Mouse (Mus musculus): ENCODE measurements around the gene Rhox3e. TPM values are rescaled to one million over a fixed set of nuclear protein-coding genes. Genes with fewer than 3 reads are reported as not detected.
"Not testable (repeated sequence)": the region's sequence is repeated elsewhere in the genome, so short reads cannot be mapped to it uniquely, and the experiment has no call there.

Gene Rhox3e
- not detected in 2 replicates for total RNA-seq (2015)
- not detected in 2 replicates for total RNA-seq (2017)

- ATAC-seq (ENCODE audit: poor library complexity, severe bottlenecking) = not testable (repeated sequence)
These were observed at the start of gene Rhox3e for GRCm38 (mm10) chrX:37541719-37542118. TSS of gene Rhox3e (plus strand) at chrX:37542019.

- ATAC-seq (ENCODE audit: poor library complexity, severe bottlenecking) = not testable (repeated sequence)
These were observed 27.8 kb upstream of the Rhox3e start, which contains the start of gene Rhox4d for GRCm38 (mm10) chrX:37514059-37514458. TSS of gene Rhox4d (plus strand) at chrX:37514359.

- ATAC-seq (ENCODE audit: poor library complexity, severe bottlenecking) = not testable (repeated sequence)
These were observed 11.7 kb upstream of the Rhox3e start, which contains the start of gene Rhox2e for GRCm38 (mm10) chrX:37530152-37530551. TSS of gene Rhox2e (plus strand) at chrX:37530452.

GRCm38 (mm10) chrX:37557112-37557511, 15.3 kb downstream of the Rhox3e start, which contains the start of gene Rhox4e:
TSS of gene Rhox4e (plus strand) at chrX:37557412.
- not testable (repeated sequence) for ATAC-seq (ENCODE audit: poor library complexity, severe bottlenecking)

- not testable (repeated sequence) for ATAC-seq (ENCODE audit: poor library complexity, severe bottlenecking)
These were observed 29.3 kb downstream of the Rhox3e start, which contains the start of gene Rhox2f for GRCm38 (mm10) chrX:37571105-37571504. TSS of gene Rhox2f (plus strand) at chrX:37571405.

- not testable (repeated sequence) for ATAC-seq (ENCODE audit: poor library complexity, severe bottlenecking)
These were observed 30.8 kb downstream of the Rhox3e start for GRCm38 (mm10) chrX:37572638-37573037.

- not testable (repeated sequence) for ATAC-seq (ENCODE audit: poor library complexity, severe bottlenecking)
These were observed 38.9 kb downstream of the Rhox3e start, which contains the start of gene Rhox3f for GRCm38 (mm10) chrX:37580692-37581091. TSS of gene Rhox3f (plus strand) at chrX:37580992.

Other genes starting within 250 kb of the Rhox3e start
- gene Rhox3a2, start 162.0 kb upstream of the Rhox3e start, total RNA-seq (2015) = not detected in 2 replicates
- gene Rhox3a2, start 162.0 kb upstream of the Rhox3e start, total RNA-seq (2017) = not detected in 2 replicates
- gene Rhox4a2, start 151.2 kb upstream of the Rhox3e start, total RNA-seq (2015) = not detected in 2 replicates
- gene Rhox4a2, start 151.2 kb upstream of the Rhox3e start, total RNA-seq (2017) = not detected in 2 replicates
- not detected in 2 replicates for gene Rhox2b, start 130.0 kb upstream of the Rhox3e start, total RNA-seq (2015)
- gene Rhox2b, start 130.0 kb upstream of the Rhox3e start, total RNA-seq (2017) = not detected in 2 replicates
- gene Rhox4b, start 109.5 kb upstream of the Rhox3e start, total RNA-seq (2015) = not detected in 2 replicates
- gene Rhox4b, start 109.5 kb upstream of the Rhox3e start, total RNA-seq (2017) = not detected in 2 replicates
- gene Rhox2c, start 88.3 kb upstream of the Rhox3e start, total RNA-seq (2015) = not detected in 2 replicates
- not detected in 2 replicates for gene Rhox2c, start 88.3 kb upstream of the Rhox3e start, total RNA-seq (2017)
- gene Rhox3c, start 83.4 kb upstream of the Rhox3e start, total RNA-seq (2015) = not detected in 2 replicates
- not detected in 2 replicates for gene Rhox3c, start 83.4 kb upstream of the Rhox3e start, total RNA-seq (2017)
- gene Rhox4c, start 61.7 kb upstream of the Rhox3e start, total RNA-seq (2015) = not detected in 2 replicates
- not detected in 2 replicates for gene Rhox4c, start 61.7 kb upstream of the Rhox3e start, total RNA-seq (2017)
- gene Rhox2d, start 48.6 kb upstream of the Rhox3e start, total RNA-seq (2015) = not detected in 2 replicates
- gene Rhox2d, start 48.6 kb upstream of the Rhox3e start, total RNA-seq (2017) = not detected in 2 replicates
- not detected in 2 replicates for gene Rhox4d, start 27.7 kb upstream of the Rhox3e start, total RNA-seq (2015)
- not detected in 2 replicates for gene Rhox4d, start 27.7 kb upstream of the Rhox3e start, total RNA-seq (2017)
- gene Rhox2e, start 11.6 kb upstream of the Rhox3e start, total RNA-seq (2015) = not detected in 2 replicates
- not detected in 2 replicates for gene Rhox2e, start 11.6 kb upstream of the Rhox3e start, total RNA-seq (2017)
- gene Rhox4e, start 15.4 kb downstream of the Rhox3e start, total RNA-seq (2015) = not detected in 2 replicates
- gene Rhox4e, start 15.4 kb downstream of the Rhox3e start, total RNA-seq (2017) = not detected in 2 replicates
- not detected in 2 replicates for gene Rhox2f, start 29.4 kb downstream of the Rhox3e start, total RNA-seq (2015)
- not detected in 2 replicates for gene Rhox2f, start 29.4 kb downstream of the Rhox3e start, total RNA-seq (2017)
- gene Rhox3f, start 39.0 kb downstream of the Rhox3e start, total RNA-seq (2015) = not detected in 2 replicates
- not detected in 2 replicates for gene Rhox3f, start 39.0 kb downstream of the Rhox3e start, total RNA-seq (2017)
- gene Rhox4f, start 65.7 kb downstream of the Rhox3e start, total RNA-seq (2015) = not detected in 2 replicates
- not detected in 2 replicates for gene Rhox4f, start 65.7 kb downstream of the Rhox3e start, total RNA-seq (2017)
- not detected in 2 replicates for gene Rhox3g, start 86.6 kb downstream of the Rhox3e start, total RNA-seq (2015)
- gene Rhox3g, start 86.6 kb downstream of the Rhox3e start, total RNA-seq (2017) = not detected in 2 replicates
- gene Rhox2g, start 101.5 kb downstream of the Rhox3e start, total RNA-seq (2015) = not detected in 2 replicates
- gene Rhox2g, start 101.5 kb downstream of the Rhox3e start, total RNA-seq (2017) = not detected in 2 replicates
- gene Rhox4g, start 109.3 kb downstream of the Rhox3e start, total RNA-seq (2015) = not detected in 2 replicates
- gene Rhox4g, start 109.3 kb downstream of the Rhox3e start, total RNA-seq (2017) = not detected in 2 replicates
- gene Rhox3h, start 126.7 kb downstream of the Rhox3e start, total RNA-seq (2015) = not detected in 2 replicates
- not detected in 2 replicates for gene Rhox3h, start 126.7 kb downstream of the Rhox3e start, total RNA-seq (2017)
- not detected in 2 replicates for gene Rhox2h, start 131.3 kb downstream of the Rhox3e start, total RNA-seq (2015)
- not detected in 2 replicates for gene Rhox2h, start 131.3 kb downstream of the Rhox3e start, total RNA-seq (2017)